Mouse (Mus musculus) retina, postnatal 1 day (tissue): ENCODE results near the gene Dnm2.
A peak's percentile ranks its signal among the peaks of the same experiment; 100 is the strongest.
"Not testable (repeated sequence)": the region's sequence is repeated elsewhere in the genome, so short reads cannot be mapped to it uniquely, and the experiment has no call there.

Experiments
- DNase-seq: peaks from one replicate; pipeline ENCODE4 v3.0.0-alpha.2; 2012

Gene Dnm2

DNA sequence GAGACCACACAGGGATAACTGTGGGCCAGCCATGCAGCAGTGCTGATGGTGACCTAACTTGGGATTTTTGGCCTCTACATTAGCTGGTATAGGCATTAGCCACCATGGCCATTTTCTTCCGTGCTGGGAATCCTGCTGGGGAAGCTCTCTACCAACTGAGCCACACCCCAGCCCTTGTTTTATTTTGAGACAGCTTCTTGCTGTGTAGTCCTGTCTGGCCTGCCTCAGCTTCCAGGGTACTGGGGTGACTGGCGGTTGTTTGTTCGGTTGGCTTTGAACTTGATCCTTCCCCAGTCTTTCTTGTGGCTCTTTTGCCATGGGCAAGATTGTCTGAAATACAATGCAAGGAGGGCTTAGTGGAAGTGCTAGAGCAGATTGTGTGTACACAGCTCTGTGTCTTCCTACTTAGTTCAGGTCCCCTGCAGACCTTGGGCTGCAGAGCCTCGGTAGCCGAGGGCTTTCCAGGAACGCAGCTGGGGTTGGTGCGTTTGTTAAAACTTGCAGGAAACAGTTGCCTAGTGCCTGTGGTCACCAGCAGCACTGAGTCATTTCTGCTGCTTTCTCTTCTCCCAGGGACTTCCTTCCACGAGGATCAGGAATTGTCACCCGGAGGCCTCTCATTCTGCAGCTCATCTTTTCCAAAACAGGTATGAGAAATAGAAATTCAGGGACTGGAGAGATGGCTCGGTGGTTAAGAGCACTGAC lies 32.4 kb downstream of the Dnm2 start:
- no peak for DNase-seq

- no peak for DNase-seq
These were observed 34.1 kb downstream of the Dnm2 start for GRCm38 (mm10) chr9:21458821-21459220.

- DNase-seq: no peak
These were observed 35.8 kb downstream of the Dnm2 start for GRCm38 (mm10) chr9:21460400-21460940.

DNA sequence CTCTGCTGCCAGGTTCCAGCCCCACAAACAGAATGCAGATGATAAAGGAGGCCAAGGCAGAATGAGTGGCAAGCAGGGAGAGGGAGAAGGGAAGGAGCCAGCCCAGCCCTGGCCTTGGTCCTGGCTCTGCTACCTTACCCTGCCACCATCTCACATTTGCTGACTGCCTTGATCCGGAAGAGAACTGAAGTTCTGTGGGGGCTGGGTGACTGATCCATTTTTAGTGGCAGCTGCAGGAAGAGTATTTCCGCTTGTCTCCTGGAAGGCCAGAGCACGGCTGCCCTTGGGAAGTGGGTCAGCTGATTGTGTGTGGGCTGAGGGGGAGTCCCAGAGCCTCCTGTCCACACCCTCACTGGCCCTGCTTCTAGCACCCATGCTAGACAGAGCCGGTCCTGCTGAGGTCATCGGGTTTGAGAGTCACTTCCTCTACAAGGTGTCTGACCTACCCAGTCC lies 38.5 kb downstream of the Dnm2 start:
- peak; percentile 75 for DNase-seq

- no peak for DNase-seq
These were observed 39.3 kb downstream of the Dnm2 start for GRCm38 (mm10) chr9:21463766-21464564.

GRCm38 (mm10) chr9:21464565-21464928 lies 39.8 kb downstream of the Dnm2 start:
- DNase-seq: not testable (repeated sequence)

- peak; percentile 54 for DNase-seq
These were observed 44.6 kb downstream of the Dnm2 start for GRCm38 (mm10) chr9:21469032-21470024.

- no peak for DNase-seq
These were observed 48.2 kb downstream of the Dnm2 start for GRCm38 (mm10) chr9:21472913-21473312.

DNA sequence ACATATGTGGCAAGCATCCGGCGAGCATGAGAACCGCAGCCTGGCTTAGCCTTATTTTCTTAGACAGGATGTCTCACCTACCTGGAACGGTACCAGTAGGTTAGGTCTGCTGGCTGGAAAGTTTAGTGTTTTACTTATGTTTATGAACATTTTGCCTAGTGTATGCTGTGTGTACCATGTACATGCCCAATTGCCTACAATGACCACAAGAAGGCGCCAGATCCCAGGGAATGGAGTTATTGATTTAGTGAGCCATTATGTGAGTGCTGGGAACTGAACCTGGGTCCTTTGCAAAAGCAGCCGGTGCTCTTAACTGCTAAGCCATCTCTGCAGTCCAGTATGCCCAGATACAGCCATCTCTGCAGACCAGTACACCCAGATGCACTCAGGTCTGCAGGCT lies 53.0 kb downstream of the Dnm2 start:
- no peak for DNase-seq

DNA sequence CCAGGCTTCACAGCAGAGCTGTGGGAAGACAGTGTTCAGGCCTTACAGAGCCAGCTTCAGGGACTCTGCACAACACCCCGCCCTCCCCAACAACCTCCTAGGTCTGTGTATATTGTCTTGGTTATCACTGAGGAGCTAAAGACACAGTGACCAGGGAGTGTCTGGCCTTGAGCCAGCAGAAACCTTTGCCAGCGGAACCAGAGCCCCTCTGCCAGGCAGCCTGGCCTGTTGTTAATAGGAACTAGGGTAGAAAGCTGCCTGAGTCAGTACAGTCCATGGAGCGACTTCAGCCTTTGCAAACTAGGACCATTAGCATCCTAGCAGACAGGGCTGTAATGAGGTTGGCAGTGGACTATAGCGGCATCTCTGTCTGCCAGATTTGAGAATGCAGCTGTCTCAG lies 59.4 kb downstream of the Dnm2 start:
- no peak for DNase-seq

DNA sequence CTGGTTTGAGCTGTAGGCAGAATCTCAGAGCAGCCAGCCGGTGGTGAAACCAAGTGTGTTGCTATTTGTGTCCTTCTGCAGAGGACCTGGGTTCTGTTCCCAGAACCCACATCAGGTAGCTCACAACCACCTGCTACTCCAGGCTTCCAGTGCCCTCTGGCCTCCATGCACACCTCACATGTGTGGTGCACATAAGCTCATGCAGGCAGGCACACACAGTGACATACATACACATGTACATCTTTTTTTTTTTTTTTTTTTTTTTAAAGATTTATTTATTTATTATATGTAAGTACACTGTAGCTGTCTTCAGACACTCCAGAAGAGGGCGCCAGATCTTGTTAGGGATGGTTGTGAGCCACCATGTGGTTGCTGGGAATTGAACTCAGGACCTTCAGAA lies 63.5 kb downstream of the Dnm2 start:
- not testable (repeated sequence) for DNase-seq

GRCm38 (mm10) chr9:21490696-21491095 lies 66.0 kb downstream of the Dnm2 start:
- DNase-seq: no peak

DNA sequence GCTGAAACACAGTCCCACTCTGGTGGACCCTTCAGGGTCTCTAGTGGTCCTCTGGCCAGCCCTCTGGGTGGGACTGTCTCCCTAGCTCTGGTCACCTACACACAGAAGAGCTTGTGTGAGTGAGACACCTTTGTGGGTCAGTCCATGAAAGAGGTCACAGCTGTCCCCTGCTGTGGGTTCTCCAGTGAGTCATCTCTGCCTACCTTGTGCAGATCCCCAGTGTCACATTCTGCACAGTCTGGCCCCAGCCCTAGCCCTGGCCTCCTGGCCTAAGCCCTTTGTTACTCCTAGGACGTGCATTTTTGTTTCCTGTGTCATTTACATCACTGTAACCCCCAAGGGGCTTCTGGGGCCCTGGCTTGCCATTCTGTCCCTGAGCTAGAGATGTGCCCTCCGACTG lies 69.2 kb downstream of the Dnm2 start:
- no peak for DNase-seq

GRCm38 (mm10) chr9:21494726-21495125 lies 70.0 kb downstream of the Dnm2 start:
- DNase-seq: no peak

GRCm38 (mm10) chr9:21496308-21497049 lies 71.8 kb downstream of the Dnm2 start:
- no peak for DNase-seq

DNA sequence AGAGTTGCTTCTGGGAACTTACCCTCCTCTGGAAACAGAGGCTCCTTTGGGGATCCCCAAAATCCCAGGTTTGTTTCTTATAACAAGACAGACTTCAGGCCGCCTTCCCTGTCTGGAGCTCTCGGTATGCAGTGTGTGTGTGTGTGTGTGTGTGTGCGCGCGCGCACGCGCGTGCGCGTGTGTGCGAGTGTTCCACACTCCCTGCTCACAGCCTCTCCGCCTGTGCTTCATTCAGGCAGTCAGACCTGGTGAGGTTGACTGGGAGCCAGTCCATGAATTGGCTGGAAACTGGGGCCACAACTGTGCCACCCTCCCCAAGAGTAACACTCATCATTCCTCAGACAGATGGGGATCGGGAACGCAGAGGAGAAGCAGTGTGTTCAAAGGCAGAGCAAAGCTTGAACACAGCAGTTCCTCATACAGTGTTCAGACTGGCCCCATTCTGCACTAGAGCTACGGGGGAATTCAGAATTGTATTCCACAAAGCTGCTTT lies 72.4 kb downstream of the Dnm2 start:
- DNase-seq: no peak

GRCm38 (mm10) chr9:21497664-21498063 lies 73.0 kb downstream of the Dnm2 start:
- DNase-seq: no peak

DNA sequence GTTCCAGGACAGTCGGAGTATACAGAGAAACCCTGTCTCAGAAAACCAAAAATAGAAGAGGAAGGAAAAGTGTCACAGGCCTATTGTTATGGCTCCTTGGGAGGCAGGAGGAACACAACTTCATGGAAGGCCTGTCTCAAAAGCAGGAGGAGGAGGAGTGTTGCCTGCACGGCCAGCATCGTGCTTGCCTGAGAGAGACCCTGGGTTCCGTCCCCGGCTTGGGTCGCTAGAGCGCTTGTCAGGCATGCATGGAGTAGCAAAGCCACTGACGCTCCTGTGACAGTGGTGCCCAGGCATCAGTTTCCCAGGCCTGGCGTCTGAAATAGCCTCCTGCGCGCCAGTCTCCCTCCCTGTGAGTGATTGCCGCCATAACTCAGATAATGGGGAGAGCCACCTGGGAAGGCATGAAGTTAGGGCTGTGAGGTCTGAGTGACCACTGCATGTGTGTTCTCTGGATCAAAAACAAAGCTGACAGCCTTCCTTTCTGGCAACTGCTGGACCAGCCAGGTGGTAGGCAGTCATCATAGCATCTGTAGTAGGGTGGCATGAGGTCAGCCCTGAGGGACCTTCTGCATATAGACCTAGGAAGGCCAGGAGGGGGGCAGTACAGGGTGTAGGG lies 73.7 kb downstream of the Dnm2 start:
- DNase-seq: no peak

DNA sequence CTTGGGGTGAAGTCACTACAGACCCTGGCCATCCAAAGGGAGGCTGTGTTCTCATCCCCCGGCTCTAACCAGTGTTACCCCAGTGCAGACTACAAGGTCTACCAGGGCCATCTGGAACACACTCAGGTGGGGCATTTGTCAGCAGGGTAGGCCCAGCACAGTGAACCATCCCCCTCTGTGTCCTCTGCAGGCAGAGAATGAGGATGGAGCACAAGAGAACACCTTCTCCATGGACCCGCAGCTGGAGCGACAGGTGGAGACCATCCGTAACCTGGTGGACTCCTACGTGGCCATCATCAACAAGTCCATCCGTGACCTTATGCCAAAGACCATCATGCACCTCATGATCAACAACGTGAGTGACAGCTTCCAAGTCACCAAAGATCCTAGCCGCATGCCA lies 78.6 kb downstream of the Dnm2 start:
- DNase-seq: no peak

DNA sequence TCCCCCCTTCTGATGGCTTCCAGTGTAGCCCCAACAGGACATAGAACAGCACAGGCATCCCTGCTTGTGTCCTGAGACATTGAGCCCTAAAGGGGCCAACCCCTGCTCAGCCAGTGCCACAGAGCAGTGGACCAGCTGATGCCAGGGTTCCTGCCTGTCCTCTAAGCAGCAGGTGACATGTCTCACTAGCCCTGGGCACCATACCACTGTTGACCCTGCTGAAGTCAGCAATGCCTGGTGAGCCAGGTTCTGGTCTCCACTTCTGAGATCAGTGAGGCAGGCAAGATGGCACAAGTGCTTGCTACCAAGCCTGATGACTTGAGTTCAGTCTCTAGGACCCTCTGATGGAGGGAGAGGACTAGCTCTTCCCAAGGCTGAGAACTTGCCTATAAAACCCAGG lies 81.1 kb downstream of the Dnm2 start:
- DNase-seq: no peak

GRCm38 (mm10) chr9:21507753-21508430 lies 83.2 kb downstream of the Dnm2 start:
- no peak for DNase-seq
